Mouse (Mus musculus) kidney, adult 11 months (tissue): ENCODE results near the gene Mdm2.

Experiments used
- DNase-seq: peaks from one replicate; pipeline ENCODE4 v3.0.0; 2022

Gene Mdm2

GRCm38 (mm10) chr10:117694255-117694953 lies 16.2 kb downstream of the Mdm2 start:
- no peak for DNase-seq

- no peak for DNase-seq
Measured at GRCm38 (mm10) chr10:117692953-117693352, 17.6 kb downstream of the Mdm2 start.

- DNase-seq = no peak
Measured at GRCm38 (mm10) chr10:117692173-117692572, 18.4 kb downstream of the Mdm2 start.

GRCm38 (mm10) chr10:117691389-117691968 lies 19.1 kb downstream of the Mdm2 start:
- no peak for DNase-seq

GRCm38 (mm10) chr10:117690770-117691296 lies 19.7 kb downstream of the Mdm2 start:
- DNase-seq = no peak

- no peak for DNase-seq
Measured at GRCm38 (mm10) chr10:117690101-117690352, 20.5 kb downstream of the Mdm2 start.

GRCm38 (mm10) chr10:117689297-117690100 lies 21.1 kb downstream of the Mdm2 start:
- DNase-seq = no peak

- DNase-seq = no peak
Measured at GRCm38 (mm10) chr10:117688204-117689151, 22.1 kb downstream of the Mdm2 start.

GRCm38 (mm10) chr10:117687577-117687976 lies 23.0 kb downstream of the Mdm2 start:
- no peak for DNase-seq

- no peak for DNase-seq
Measured at GRCm38 (mm10) chr10:117687018-117687417, 23.5 kb downstream of the Mdm2 start.

GRCm38 (mm10) chr10:117685849-117686591 lies 24.5 kb downstream of the Mdm2 start:
- no peak for DNase-seq

GRCm38 (mm10) chr10:117685171-117685848 lies 25.2 kb downstream of the Mdm2 start:
- DNase-seq = no peak

GRCm38 (mm10) chr10:117684298-117685170 lies 26.0 kb downstream of the Mdm2 start:
- no peak for DNase-seq

- DNase-seq = no peak
Measured at GRCm38 (mm10) chr10:117683734-117684037, 26.9 kb downstream of the Mdm2 start.

GRCm38 (mm10) chr10:117682858-117683733 lies 27.5 kb downstream of the Mdm2 start:
- DNase-seq = no peak

- DNase-seq = peak; percentile 30
Measured at GRCm38 (mm10) chr10:117681999-117682857, 28.3 kb downstream of the Mdm2 start.

- DNase-seq = no peak
Measured at GRCm38 (mm10) chr10:117681543-117681942, 29.0 kb downstream of the Mdm2 start.

- DNase-seq = no peak
Measured at GRCm38 (mm10) chr10:117680868-117681513, 29.6 kb downstream of the Mdm2 start.
